Mouse (Mus musculus) stomach, embryonic 15.5 days (tissue): ENCODE measurements around the gene Mief1. TPM values are rescaled to one million over a fixed set of nuclear protein-coding genes. Genes with fewer than 3 reads are reported as not detected.

Experiments
- ATAC-seq: fragments of 200-750 bp; cut with Nextera tagmentation; 2 replicates; pipeline ENCODE4 v1.8.0; 2017; ENCODE audit warnings: low read depth, moderate number of reproducible peaks, moderate TSS enrichment; ENCODE audit not compliant: insufficient read depth, low FRiP score
- H3K27ac ChIP-seq: fragments of 300-500 bp; sonication (generic); 2 replicates; pipeline ENCODE4 v1.5.1; 2015; ENCODE audit warnings: mild to moderate bottlenecking, inconsistent platforms
- H3K27me3 ChIP-seq: fragments of 300-500 bp; sonication (generic); replicated peaks from 2 replicates; pipeline ENCODE4 v1.6.1; 2015; ENCODE audit warnings: inconsistent platforms
- H3K36me3 ChIP-seq: fragments of 300-500 bp; sonication (generic); 2 replicates; pipeline ENCODE4 v1.6.1; 2015; ENCODE audit warnings: inconsistent platforms
- H3K4me1 ChIP-seq: fragments of 300-500 bp; sonication (generic); 2 replicates; pipeline ENCODE4 v1.6.1; 2015; ENCODE audit warnings: inconsistent platforms
- H3K4me2 ChIP-seq: fragments of 300-500 bp; sonication (generic); 2 replicates; pipeline ENCODE4 v1.6.1; 2015; ENCODE audit warnings: mild to moderate bottlenecking, inconsistent platforms
- H3K4me3 ChIP-seq: fragments of 300-500 bp; sonication (generic); replicated peaks from 2 replicates; pipeline ENCODE4 v1.5.1; 2015; ENCODE audit warnings: inconsistent platforms
- H3K9ac ChIP-seq: fragments of 300-500 bp; sonication (generic); 2 replicates; pipeline ENCODE4 v1.6.1; 2015; ENCODE audit warnings: inconsistent platforms
- H3K9me3 ChIP-seq: fragments of 300-500 bp; sonication (generic); 2 replicates; pipeline ENCODE4 v1.6.1; 2016; ENCODE audit warnings: inconsistent platforms
- WGBS: fragments of 180-500 bp; shearing (Covaris S2); methylation state at CpG from one replicate; pipeline ENCODE4 v1.1.7; 2015; 5-methylcytosine and 5-hydroxymethylcytosine counted together
- polyA plus RNA-seq: library from polyadenylated mRNA; unstranded; fragments of >200 nt; fragmentation: Nextera tagmentation; extraction: Ambion mirVana; gene quantifications from 2 replicates; pipeline ENCODE4 v1.2.1, GENCODE M21; 2015

The Mief1 gene
- polyA plus RNA-seq, 1 experiment from 2014 or later = 28.2 TPM

DNA sequence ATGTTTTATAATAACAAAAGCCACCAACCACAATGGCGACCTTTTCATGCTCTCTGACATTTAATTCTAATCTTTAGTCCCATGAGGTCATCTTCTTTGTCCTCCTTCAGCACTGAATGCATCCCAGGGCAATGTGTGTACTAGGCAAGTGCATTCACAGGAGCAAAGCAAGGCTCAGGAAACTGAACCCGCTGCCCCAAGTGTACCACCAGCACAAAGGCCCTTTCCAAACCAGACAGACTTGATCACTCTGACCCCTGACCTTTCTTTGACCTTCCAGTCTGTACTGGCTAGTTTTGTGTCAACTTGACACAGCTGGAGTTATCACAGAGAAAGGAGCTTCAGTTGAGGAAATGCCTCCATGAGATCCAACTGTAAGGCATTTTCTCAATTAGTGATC lies 1.5 kb upstream of the Mief1 start:
- H3K27ac ChIP-seq = no peak overlapping the region
- no peaks in the 10 kb centered on the region for H3K27me3 ChIP-seq
- H3K9me3 ChIP-seq = no peaks in the 10 kb centered on the region
- 67% methylated on average over 2 of the region's 2 CpGs for whole genome bisulfite sequencing
- H3K4me3 ChIP-seq = no peak overlapping the region
- peaks cover 16% of the 10 kb centered on the region for H3K4me1 ChIP-seq
- H3K9ac ChIP-seq = no peak overlapping the region
- ATAC-seq = no peak
- H3K4me2 ChIP-seq = no peak overlapping the region
- H3K36me3 ChIP-seq = peaks cover 17% of the 10 kb centered on the region; the same call in 1 of the 2 replicates

DNA sequence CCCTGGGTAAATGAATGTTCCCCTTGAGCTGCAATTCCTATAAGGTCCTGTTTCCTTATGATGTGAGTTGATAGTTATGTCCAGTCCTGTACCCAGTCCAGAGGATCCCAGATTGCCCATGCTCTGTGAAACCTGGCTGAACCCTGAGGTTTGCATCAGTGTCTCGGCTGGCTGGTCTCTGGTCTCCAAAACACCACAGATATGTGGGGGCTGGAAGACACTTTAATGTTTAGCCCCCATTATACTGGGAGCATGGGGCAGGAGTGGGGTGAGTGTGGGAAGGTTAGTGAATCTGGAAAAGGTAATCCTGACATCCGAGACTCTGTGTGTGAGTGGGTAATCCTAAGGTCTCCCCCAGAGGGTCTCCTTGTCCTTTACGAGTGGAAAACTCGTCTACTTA lies 765 bp upstream of the Mief1 start:
- H3K27ac ChIP-seq = peak overlapping the region; percentile 83
- peaks cover 16% of the 10 kb centered on the region for H3K4me1 ChIP-seq
- no peak overlapping the region for H3K9ac ChIP-seq
- H3K4me3 ChIP-seq = no peak overlapping the region
- H3K4me2 ChIP-seq = peak overlapping the region; percentile 56
- no peaks in the 10 kb centered on the region for H3K9me3 ChIP-seq
- ATAC-seq = no peak
- 65% methylated on average over 4 of the region's 4 CpGs for WGBS
- H3K27me3 ChIP-seq = no peaks in the 10 kb centered on the region
- H3K36me3 ChIP-seq = peaks cover 21% of the 10 kb centered on the region; the same call in 1 of the 2 replicates

DNA sequence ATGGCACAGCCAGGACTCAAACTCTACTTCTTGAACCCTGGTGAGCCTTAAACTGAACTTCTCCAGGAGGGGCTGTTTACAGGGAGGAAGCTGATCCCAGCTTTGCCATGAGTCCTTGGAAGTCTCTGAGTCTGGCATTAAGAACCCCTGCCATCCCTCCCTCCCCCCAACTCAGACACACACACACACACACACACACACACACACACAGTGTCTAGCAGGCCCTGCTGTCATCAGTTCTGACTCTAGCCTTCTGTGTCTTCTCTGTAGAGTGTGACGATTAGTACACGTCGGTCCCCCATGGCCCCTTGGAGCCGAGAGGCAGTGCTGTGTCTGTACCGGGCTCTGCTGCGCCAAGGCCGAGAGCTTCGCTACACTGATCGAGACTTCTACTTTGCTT lies 1.7 kb downstream of the Mief1 start, which contains the start of gene AC140267.1:
TSS of gene AC140267.1 (plus strand) at position 301 of the 400 bp plus-strand sequence.
- ATAC-seq = no peak
- Histone ChIP-seq H3K9ac (0 out of 2 replicates have a peak within 1 kb of the TSS, but pooled peaks have one; percentile 98), H3K27me3 (no peaks in the 10 kb centered on the region), H3K9me3 (no peaks in the 10 kb centered on the region), H3K4me2 (peak within 1 kb of the TSS; percentile 69), H3K36me3 (peaks cover 36% of the 10 kb centered on the region), H3K4me3 (peak within 1 kb of the TSS; percentile 87), H3K4me1 (peaks cover 16% of the 10 kb centered on the region), H3K27ac (no peak within 1 kb of the TSS)
- 94% methylated on average over 9 of the region's 9 CpGs for WGBS

DNA sequence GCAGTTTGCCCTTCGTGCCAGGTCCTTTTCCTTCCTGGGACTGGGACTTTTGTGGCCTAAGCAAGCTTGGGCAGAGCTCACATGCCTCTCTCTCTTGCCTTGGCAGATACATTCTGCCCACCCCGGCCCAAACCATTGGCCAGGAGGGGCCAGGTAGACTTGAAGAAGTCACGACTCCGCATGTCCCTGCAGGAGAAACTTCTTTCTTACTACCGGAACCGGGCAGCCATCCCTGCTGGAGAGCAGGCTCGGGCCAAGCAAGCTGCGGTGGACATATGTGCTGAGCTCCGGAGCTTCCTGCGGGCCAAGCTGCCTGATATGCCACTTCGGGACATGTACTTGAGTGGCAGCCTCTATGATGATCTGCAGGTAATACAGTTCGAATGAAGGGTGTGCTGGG lies 14.3 kb downstream of the Mief1 start:
- peaks cover 46% of the 10 kb centered on the region for H3K36me3 ChIP-seq
- no peak overlapping the region for H3K9ac ChIP-seq
- H3K4me3 ChIP-seq = no peak overlapping the region
- H3K4me2 ChIP-seq = no peak overlapping the region
- no peaks in the 10 kb centered on the region for H3K4me1 ChIP-seq
- ATAC-seq = no peak
- no peak overlapping the region for H3K27ac ChIP-seq
- H3K27me3 ChIP-seq = no peaks in the 10 kb centered on the region
- WGBS = 95% methylated on average over 12 of the region's 12 CpGs
- no peaks in the 10 kb centered on the region for H3K9me3 ChIP-seq

DNA sequence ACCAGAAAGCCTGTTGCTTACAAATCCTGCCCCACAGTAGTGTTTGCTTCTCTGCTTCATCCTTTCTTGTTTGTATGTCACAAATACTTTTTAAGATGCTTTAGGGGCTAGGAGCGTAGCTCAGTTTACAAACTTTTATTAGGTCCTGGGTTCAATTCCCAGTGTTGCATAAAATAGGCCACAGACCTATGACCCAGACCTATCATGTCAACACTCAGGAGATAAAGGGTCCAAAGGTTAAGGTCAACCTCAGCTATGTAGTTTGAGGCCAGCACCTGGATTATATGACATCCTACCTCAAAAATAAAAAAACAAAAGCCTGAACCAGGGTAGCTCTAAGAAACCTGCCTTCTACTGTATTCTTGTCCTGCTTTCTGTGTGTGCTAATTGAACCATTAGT lies 14.8 kb downstream of the Mief1 start:
- WGBS = 91% methylated on average over 1 of the region's 1 CpGs
- Histone ChIP-seq H3K9me3 (no peaks in the 10 kb centered on the region), H3K27ac (no peak overlapping the region), H3K9ac (no peak overlapping the region), H3K4me2 (no peak overlapping the region), H3K4me3 (no peak overlapping the region), H3K27me3 (no peaks in the 10 kb centered on the region), H3K36me3 (peaks cover 43% of the 10 kb centered on the region), H3K4me1 (no peaks in the 10 kb centered on the region)
- ATAC-seq = no peak

DNA sequence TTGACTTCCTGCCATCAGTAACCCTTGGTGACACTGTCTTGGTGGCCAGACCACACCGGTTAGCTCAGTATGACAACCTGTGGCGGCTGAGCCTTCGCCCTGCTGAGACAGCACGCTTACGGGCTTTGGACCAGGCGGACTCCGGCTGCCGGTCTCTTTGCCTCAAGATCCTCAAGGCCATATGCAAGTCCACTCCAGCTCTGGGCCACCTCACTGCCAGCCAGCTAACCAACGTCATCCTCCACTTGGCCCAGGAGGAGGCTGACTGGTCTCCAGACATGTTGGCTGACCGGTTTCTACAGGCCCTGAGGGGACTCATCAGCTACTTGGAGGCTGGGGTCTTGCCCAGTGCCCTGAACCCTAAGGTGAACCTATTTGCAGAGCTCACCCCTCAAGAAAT lies 15.9 kb downstream of the Mief1 start:
- H3K4me3 ChIP-seq = no peak overlapping the region
- no peak overlapping the region for H3K9ac ChIP-seq
- no peaks in the 10 kb centered on the region for H3K27me3 ChIP-seq
- peaks cover 8% of the 10 kb centered on the region for H3K4me1 ChIP-seq
- H3K27ac ChIP-seq = no peak overlapping the region
- peaks cover 43% of the 10 kb centered on the region for H3K36me3 ChIP-seq
- H3K9me3 ChIP-seq = no peaks in the 10 kb centered on the region
- 94% methylated on average over 10 of the region's 10 CpGs for WGBS
- no peak for ATAC-seq
- H3K4me2 ChIP-seq = no peak overlapping the region

DNA sequence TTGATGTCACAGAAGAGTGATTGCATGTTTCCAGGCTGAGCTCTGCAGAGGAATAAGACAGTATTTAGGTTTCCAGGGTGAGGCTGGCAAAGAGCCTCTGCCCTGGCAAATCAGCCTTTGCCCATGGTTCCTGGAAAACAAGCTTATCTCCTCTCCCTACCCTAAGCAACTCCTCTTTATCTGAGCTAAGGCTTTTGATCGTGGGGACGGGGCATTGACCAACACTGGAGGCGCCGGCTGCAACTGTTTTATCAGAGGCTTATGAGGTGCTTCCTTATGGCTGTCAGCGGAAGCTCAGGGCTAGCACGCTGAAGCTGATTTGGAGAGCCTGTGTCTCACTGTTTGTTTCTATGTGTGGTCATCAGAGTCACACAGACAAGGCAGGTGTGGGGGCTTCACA lies 16.8 kb downstream of the Mief1 start:
- WGBS = 69% methylated on average over 6 of the region's 6 CpGs
- H3K36me3 ChIP-seq = peaks cover 41% of the 10 kb centered on the region
- no peaks in the 10 kb centered on the region for H3K27me3 ChIP-seq
- no peak overlapping the region for H3K4me2 ChIP-seq
- no peak overlapping the region for H3K4me3 ChIP-seq
- peaks cover 8% of the 10 kb centered on the region for H3K4me1 ChIP-seq
- ATAC-seq = no peak
- no peak overlapping the region for H3K27ac ChIP-seq
- no peaks in the 10 kb centered on the region for H3K9me3 ChIP-seq
- H3K9ac ChIP-seq = no peak overlapping the region

DNA sequence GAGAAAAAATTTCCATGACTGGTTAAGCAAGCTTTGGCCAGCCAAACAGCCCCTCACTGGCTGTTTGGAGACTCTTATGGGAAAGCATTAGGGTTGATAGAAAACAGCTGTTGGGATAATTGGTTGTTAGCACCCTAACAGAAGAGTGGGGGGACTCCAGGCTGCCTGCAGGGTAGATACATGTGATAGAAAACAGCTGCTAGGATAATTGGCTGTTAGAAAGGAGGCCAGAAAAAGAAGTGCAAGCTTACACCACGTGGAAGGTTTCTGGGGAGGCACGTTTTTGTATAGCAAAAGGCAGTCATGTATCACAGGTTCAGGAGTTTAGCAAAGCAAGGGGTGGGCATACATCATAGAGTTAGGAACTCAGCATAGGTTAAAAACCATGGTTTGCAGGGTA lies 19.7 kb downstream of the Mief1 start:
- H3K27ac ChIP-seq = peak overlapping the region; percentile 97
- peaks cover 26% of the 10 kb centered on the region for H3K4me1 ChIP-seq
- 34% methylated on average over 2 of the region's 2 CpGs for WGBS
- H3K4me2 ChIP-seq = no peak overlapping the region
- no peak overlapping the region; the same call in 1 of the 2 replicates for H3K4me3 ChIP-seq
- no peaks in the 10 kb centered on the region for H3K9me3 ChIP-seq
- peaks cover 38% of the 10 kb centered on the region for H3K36me3 ChIP-seq
- ATAC-seq = no peak
- no peaks in the 10 kb centered on the region for H3K27me3 ChIP-seq
- no peak overlapping the region for H3K9ac ChIP-seq

DNA sequence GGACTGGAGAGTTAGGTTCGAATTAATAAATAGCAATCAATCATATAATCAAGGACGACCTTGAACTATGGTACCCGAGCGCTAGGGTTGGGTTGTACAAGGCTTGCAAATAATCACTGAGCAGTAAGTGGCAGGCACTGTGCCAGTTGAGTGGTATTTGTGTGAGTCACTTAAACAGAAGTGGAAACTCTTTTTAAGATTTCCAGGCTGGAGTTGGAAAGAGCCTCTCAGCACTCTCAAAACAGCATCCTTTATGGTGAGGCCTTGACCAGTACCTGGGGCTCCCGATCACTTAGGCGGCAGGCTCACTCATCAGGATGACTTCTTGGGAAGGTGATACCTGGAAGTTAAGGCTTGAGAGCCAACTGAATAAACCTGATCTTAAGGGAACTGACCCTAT lies 20.4 kb downstream of the Mief1 start:
- Histone ChIP-seq H3K4me2 (peak overlapping the region; percentile 84), H3K4me1 (peaks cover 30% of the 10 kb centered on the region), H3K36me3 (peaks cover 32% of the 10 kb centered on the region)

DNA sequence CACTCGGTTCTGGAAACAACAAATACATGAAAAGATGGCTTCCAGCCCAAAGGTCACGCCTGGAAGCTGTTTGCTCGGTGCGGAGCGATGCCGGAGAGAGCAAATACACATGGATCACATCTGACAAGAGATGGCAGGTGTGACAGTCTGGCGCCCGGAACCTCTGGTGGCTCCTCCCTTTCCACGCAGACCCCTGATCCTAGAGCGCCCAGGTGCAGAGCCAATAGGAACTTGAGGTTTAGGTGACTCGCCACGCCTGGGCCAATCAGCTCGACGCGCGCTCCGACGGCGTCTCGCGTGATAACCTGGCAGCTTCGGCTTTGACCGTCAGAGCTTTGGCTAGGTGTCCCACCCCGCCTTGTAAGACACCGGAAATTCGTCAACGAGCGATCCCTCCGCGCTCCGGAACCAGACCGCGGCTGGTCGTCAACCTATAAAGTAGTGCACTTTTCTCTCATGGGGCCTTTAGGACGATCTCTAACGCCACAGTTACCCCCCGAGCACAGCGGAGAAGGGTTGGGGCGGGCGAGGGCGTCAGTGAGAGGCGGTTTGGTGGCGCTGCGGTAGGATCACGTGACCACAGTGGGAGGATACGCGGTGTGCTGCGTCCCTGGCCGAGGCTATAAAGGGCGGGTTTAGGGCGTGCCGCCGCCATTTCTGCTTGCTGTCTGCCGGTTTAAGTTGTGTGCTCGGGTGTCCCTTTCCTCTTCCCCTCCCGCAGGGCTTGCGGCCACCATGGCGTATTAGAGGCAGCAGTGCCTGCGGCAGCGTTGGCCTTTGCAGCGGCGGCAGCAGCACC lies 21.2 kb downstream of the Mief1 start, which contains the start of gene Atf4:
TSS of gene Atf4 (plus strand) at position 338 of the 799 bp plus-strand sequence.
- Histone ChIP-seq H3K27me3 (no peaks in the 10 kb centered on the region), H3K4me3 (peak within 1 kb of the TSS; percentile 97), H3K27ac (peak within 1 kb of the TSS; percentile 97), H3K4me1 (peaks cover 31% of the 10 kb centered on the region), H3K4me2 (peak within 1 kb of the TSS; percentile 84), H3K9me3 (no peaks in the 10 kb centered on the region), H3K36me3 (peaks cover 26% of the 10 kb centered on the region), H3K9ac (peak within 1 kb of the TSS; percentile 100)
- WGBS = under 1% methylated on average over 62 of the region's 62 CpGs
- ATAC-seq = peak; percentile 94

More for the DNA sequence above, 20.4 kb downstream of the Mief1 start:
- H3K4me3 ChIP-seq = peak overlapping the region; percentile 97
- H3K9ac ChIP-seq = peak overlapping the region; percentile 21; the same call in 1 of the 2 replicates
- no peaks in the 10 kb centered on the region for H3K9me3 ChIP-seq
- WGBS = 28% methylated on average over 6 of the region's 6 CpGs
- no peaks in the 10 kb centered on the region for H3K27me3 ChIP-seq
- peak overlapping the region; percentile 97 for H3K27ac ChIP-seq
- ATAC-seq = no peak

DNA sequence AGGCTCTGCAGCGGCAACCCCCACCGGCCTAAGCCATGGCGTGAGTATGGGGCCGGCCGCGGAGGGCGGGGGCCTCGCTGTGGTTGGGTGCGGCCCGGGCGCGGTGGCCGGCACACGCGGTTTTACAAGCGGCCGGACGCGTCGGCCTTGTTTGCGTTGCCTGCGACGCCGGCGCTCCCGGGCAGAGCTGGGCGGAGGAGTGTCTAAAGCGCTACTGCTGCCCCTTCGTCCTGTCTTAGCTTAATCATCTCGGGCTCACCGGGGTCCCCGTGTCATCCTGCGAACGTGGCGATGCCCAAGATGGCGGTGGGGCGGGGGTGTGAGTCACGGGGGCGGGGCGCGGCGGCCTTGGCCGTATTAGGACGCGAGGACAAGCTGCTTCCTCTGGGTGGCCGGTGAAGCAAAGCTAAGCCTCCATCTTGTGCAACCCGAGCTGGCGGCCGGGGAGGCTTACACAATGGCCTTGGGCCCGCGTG lies 21.9 kb downstream of the Mief1 start:
- Histone ChIP-seq H3K9me3 (no peaks in the 10 kb centered on the region), H3K4me3 (peak overlapping the region; percentile 97), H3K27me3 (no peaks in the 10 kb centered on the region), H3K4me2 (peak overlapping the region; percentile 84), H3K4me1 (peaks cover 31% of the 10 kb centered on the region), H3K27ac (peak overlapping the region; percentile 97), H3K9ac (peak overlapping the region; percentile 100), H3K36me3 (peaks cover 25% of the 10 kb centered on the region)
- peak; percentile 20 for ATAC-seq
- under 1% methylated on average over 48 of the region's 51 CpGs for WGBS

DNA sequence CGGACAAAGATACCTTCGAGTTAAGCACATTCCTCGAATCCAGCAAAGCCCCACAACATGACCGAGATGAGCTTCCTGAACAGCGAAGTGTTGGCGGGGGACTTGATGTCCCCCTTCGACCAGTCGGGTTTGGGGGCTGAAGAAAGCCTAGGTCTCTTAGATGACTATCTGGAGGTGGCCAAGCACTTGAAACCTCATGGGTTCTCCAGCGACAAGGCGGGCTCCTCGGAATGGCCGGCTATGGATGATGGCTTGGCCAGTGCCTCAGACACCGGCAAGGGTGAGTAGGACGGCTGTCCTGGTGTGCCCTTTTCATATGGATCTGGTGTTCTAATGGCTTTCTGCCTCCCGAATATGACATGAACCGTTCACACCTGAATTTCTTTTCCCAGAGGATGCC lies 22.4 kb downstream of the Mief1 start:
- Histone ChIP-seq H3K27me3 (no peaks in the 10 kb centered on the region), H3K9ac (peak overlapping the region; percentile 100), H3K27ac (peak overlapping the region; percentile 97), H3K9me3 (no peaks in the 10 kb centered on the region), H3K4me1 (peaks cover 31% of the 10 kb centered on the region), H3K4me2 (peak overlapping the region; percentile 84), H3K4me3 (peak overlapping the region; percentile 97), H3K36me3 (peaks cover 23% of the 10 kb centered on the region)
- ATAC-seq = no peak
- WGBS = 6% methylated on average over 16 of the region's 16 CpGs
